Mouse (Mus musculus): ENCODE results near the gene Dgkg. TPM values are rescaled to one million over a fixed set of nuclear protein-coding genes. Genes with fewer than 3 reads are reported as not detected.

The Dgkg gene
- polyA plus RNA-seq, 1 experiment from 2014 or later = 0.15 TPM

DNA sequence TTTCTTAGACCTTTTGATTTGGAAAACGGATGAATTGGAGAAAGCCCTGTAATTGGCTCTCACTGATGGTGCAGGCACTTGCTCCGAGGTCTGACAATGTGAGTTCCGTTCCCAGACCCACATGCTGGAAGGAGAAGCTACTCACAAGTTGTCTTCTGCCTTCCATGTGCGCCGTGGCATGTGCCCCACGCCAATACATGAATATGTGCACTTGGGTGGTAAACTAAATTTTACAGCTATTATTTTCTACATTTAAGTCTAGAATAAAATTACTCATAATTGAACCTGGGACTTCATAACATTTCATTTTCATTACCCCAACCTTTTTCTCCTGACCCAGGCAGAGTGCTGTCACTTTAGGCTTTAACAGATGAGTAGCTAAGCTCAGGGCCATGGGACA lies 14.1 kb downstream of the Dgkg start:
- no peaks in the 10 kb centered on the region for H3K9me3 ChIP-seq (replicated peaks; ENCODE audit: control insufficient read depth, low read length)
- no peaks in the 10 kb centered on the region for H3K36me3 ChIP-seq (replicated peaks; ENCODE audit: control insufficient read depth, insufficient read depth, low read depth, low read length)
- H3K4me1 ChIP-seq (ENCODE audit: control insufficient read depth, insufficient read depth, low read length) = no peaks in the 10 kb centered on the region; the same call in 1 of the 2 replicates
- no peak overlapping the region for H3K27ac ChIP-seq (replicated peaks; ENCODE audit: low read depth, low read length)
- no peak for DNase-seq (ENCODE audit: low spot score)
- no peaks in the 10 kb centered on the region for H3K27me3 ChIP-seq (ENCODE audit: control insufficient read depth, insufficient read depth, low read length)
- no peak for ATAC-seq (replicated peaks; ENCODE audit: insufficient number of reproducible peaks, low FRiP score, low TSS enrichment, low read depth)
- WGBS = 88% methylated on average over 6 of the region's 6 CpGs
- H3K4me2 ChIP-seq (ENCODE audit: low read depth, low read length) = no peak overlapping the region
- H3K9ac ChIP-seq (replicated peaks; ENCODE audit: low read length) = no peak overlapping the region
- no peak overlapping the region for H3K4me3 ChIP-seq (ENCODE audit: low read depth, low read length)

DNA sequence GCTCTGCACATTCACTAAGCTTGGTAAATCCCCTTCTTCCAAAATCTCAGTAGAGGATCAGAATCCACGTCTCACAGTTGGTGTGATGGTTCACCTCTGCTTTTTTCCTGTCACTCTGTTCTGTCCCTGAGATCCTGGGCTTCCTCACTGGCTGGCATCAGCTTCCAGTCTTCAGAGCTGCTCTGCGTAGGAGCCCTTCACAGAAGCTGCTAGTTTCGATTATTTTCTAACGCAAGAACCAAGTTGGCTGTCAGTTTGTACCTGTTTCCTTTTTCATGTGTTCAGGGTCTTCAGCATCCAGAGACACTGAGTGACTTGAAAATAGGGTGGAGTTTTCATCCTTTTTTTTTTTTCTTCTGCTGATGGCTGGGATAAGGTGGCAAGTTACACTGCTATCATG lies 15.0 kb downstream of the Dgkg start:
- no peak for ATAC-seq (replicated peaks; ENCODE audit: insufficient number of reproducible peaks, low FRiP score, low TSS enrichment, low read depth)
- no peaks in the 10 kb centered on the region for H3K27me3 ChIP-seq (ENCODE audit: control insufficient read depth, insufficient read depth, low read length)
- H3K4me1 ChIP-seq (ENCODE audit: control insufficient read depth, insufficient read depth, low read length) = no peaks in the 10 kb centered on the region; the same call in 1 of the 2 replicates
- no peak for DNase-seq (ENCODE audit: low spot score)
- H3K4me2 ChIP-seq (ENCODE audit: low read depth, low read length) = no peak overlapping the region
- no peaks in the 10 kb centered on the region for H3K36me3 ChIP-seq (replicated peaks; ENCODE audit: control insufficient read depth, insufficient read depth, low read depth, low read length)
- 76% methylated on average over 4 of the region's 4 CpGs for whole genome bisulfite sequencing
- no peak overlapping the region for H3K27ac ChIP-seq (replicated peaks; ENCODE audit: low read depth, low read length)
- no peak overlapping the region for H3K4me3 ChIP-seq (ENCODE audit: low read depth, low read length)
- H3K9me3 ChIP-seq (replicated peaks; ENCODE audit: control insufficient read depth, low read length) = no peaks in the 10 kb centered on the region
- H3K9ac ChIP-seq (replicated peaks; ENCODE audit: low read length) = no peak overlapping the region

DNA sequence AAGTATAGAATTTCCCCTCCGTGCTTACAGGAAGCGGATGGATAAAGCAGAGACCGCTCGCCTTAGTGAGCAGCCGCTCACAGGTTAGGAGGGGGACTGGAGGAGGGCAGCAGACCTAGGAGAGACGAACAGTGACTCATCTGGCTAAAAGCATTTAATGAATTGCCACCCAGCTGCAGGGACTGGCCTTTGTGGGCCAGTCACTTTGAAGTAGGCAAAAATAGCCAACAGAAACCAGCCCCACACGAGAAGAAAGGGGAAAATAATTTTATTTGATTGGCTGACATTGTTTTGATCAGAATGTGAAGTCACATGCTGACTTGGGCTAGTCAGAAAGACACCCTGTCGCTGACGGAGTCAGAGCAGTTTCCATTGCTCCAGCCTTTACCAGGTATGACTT lies 15.4 kb downstream of the Dgkg start:
- Histone ChIP-seq H3K27me3 (ENCODE audit: control insufficient read depth, insufficient read depth, low read length) (no peaks in the 10 kb centered on the region), H3K4me3 (ENCODE audit: low read depth, low read length) (no peak overlapping the region), H3K4me2 (ENCODE audit: low read depth, low read length) (no peak overlapping the region), H3K9me3 (replicated peaks; ENCODE audit: control insufficient read depth, low read length) (no peaks in the 10 kb centered on the region), H3K9ac (replicated peaks; ENCODE audit: low read length) (no peak overlapping the region), H3K36me3 (replicated peaks; ENCODE audit: control insufficient read depth, insufficient read depth, low read depth, low read length) (no peaks in the 10 kb centered on the region), H3K27ac (replicated peaks; ENCODE audit: low read depth, low read length) (no peak overlapping the region), H3K4me1 (ENCODE audit: control insufficient read depth, insufficient read depth, low read length) (no peaks in the 10 kb centered on the region; the same call in 1 of the 2 replicates)
- DNase-seq (ENCODE audit: low spot score) (no peak), ATAC-seq (replicated peaks; ENCODE audit: insufficient number of reproducible peaks, low FRiP score, low TSS enrichment, low read depth) (no peak)
- WGBS = 32% methylated on average over 9 of the region's 9 CpGs

DNA sequence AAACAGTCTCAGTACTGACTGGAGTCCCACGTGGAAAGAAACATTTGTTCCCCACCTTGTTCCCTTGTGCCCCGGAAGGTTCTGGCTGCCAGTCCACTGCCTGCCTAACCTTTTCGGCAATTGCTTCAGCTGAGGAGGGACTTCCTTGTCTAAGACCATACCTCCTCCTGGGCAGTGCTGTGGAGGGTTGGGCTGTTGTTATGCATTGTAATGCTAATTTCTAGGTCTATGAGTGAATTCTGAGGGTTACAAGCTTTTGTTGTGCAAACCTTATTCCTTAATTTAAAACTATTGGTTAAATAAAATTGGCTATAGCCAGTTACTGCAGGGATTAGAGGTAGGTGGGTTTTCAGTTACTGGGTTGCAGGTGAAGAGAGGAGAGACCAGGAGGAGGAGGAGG lies 19.7 kb downstream of the Dgkg start:
- WGBS = 57% methylated on average over 3 of the region's 3 CpGs
- H3K4me2 ChIP-seq (ENCODE audit: low read depth, low read length) = no peak overlapping the region
- no peaks in the 10 kb centered on the region for H3K36me3 ChIP-seq (replicated peaks; ENCODE audit: control insufficient read depth, insufficient read depth, low read depth, low read length)
- H3K27me3 ChIP-seq (ENCODE audit: control insufficient read depth, insufficient read depth, low read length) = no peaks in the 10 kb centered on the region
- no peak overlapping the region for H3K4me3 ChIP-seq (ENCODE audit: low read depth, low read length)
- DNase-seq (ENCODE audit: low spot score) (no peak), ATAC-seq (replicated peaks; ENCODE audit: insufficient number of reproducible peaks, low FRiP score, low TSS enrichment, low read depth) (no peak)
- no peak overlapping the region for H3K9ac ChIP-seq (replicated peaks; ENCODE audit: low read length)
- H3K9me3 ChIP-seq (replicated peaks; ENCODE audit: control insufficient read depth, low read length) = no peaks in the 10 kb centered on the region
- H3K27ac ChIP-seq (replicated peaks; ENCODE audit: low read depth, low read length) = no peak overlapping the region
- no peaks in the 10 kb centered on the region; the same call in 1 of the 2 replicates for H3K4me1 ChIP-seq (ENCODE audit: control insufficient read depth, insufficient read depth, low read length)

DNA sequence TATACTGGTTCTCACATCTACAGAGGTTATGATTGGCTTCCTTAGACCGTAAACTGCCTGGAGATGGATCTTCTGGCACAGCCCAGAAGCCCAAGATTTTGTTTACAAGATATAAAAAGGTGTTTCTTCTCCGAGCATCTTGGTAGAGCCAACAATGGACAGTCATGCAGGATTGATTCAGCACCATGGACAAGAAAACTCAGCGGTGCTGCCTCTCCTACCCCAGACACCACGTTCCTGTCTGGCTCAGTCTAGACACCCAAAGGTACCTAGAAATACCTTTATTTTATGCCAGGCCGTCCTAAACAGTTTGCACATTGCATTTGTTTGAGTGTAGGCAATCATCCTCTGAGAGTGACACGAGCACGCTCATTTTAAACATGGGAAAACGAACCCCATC lies 21.3 kb downstream of the Dgkg start:
- no peak overlapping the region for H3K9ac ChIP-seq (replicated peaks; ENCODE audit: low read length)
- ATAC-seq (replicated peaks; ENCODE audit: insufficient number of reproducible peaks, low FRiP score, low TSS enrichment, low read depth) = no peak
- 62% methylated on average over 8 of the region's 8 CpGs for WGBS
- peak; percentile 62 for DNase-seq (ENCODE audit: low spot score)
- no peaks in the 10 kb centered on the region for H3K4me1 ChIP-seq (ENCODE audit: control insufficient read depth, insufficient read depth, low read length)
- no peaks in the 10 kb centered on the region for H3K27me3 ChIP-seq (ENCODE audit: control insufficient read depth, insufficient read depth, low read length)
- H3K4me3 ChIP-seq (ENCODE audit: low read depth, low read length) = no peak overlapping the region
- H3K27ac ChIP-seq (replicated peaks; ENCODE audit: low read depth, low read length) = no peak overlapping the region
- no peaks in the 10 kb centered on the region for H3K9me3 ChIP-seq (replicated peaks; ENCODE audit: control insufficient read depth, low read length)
- no peaks in the 10 kb centered on the region for H3K36me3 ChIP-seq (replicated peaks; ENCODE audit: control insufficient read depth, insufficient read depth, low read depth, low read length)
- H3K4me2 ChIP-seq (ENCODE audit: low read depth, low read length) = no peak overlapping the region

DNA sequence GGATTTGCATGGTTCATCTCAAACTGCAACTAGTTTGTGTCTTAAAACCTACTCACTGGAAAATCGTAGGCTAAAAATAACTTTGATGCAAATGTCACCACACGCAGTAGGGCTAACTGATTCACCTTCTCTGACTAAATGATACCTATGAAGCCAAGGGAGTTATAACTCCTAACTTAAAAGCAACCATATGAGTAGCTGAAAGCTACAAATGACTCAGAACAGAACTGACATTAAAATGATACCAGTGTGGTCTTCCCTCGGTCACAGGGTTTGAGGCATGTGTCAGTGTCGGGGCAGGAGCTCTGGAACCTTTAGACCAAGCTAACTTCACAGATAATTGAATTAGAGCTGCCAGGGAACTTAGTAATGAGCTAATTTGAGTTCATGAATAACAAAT lies 24.0 kb downstream of the Dgkg start:
- H3K27ac ChIP-seq (replicated peaks; ENCODE audit: low read depth, low read length) = no peak overlapping the region
- no peak overlapping the region for H3K9ac ChIP-seq (replicated peaks; ENCODE audit: low read length)
- no peak overlapping the region for H3K4me2 ChIP-seq (ENCODE audit: low read depth, low read length)
- WGBS = 88% methylated on average over 4 of the region's 4 CpGs
- no peaks in the 10 kb centered on the region for H3K27me3 ChIP-seq (ENCODE audit: control insufficient read depth, insufficient read depth, low read length)
- no peak overlapping the region for H3K4me3 ChIP-seq (ENCODE audit: low read depth, low read length)
- ATAC-seq (replicated peaks; ENCODE audit: insufficient number of reproducible peaks, low FRiP score, low TSS enrichment, low read depth) (no peak), DNase-seq (ENCODE audit: low spot score) (no peak)
- no peaks in the 10 kb centered on the region for H3K36me3 ChIP-seq (replicated peaks; ENCODE audit: control insufficient read depth, insufficient read depth, low read depth, low read length)
- no peaks in the 10 kb centered on the region for H3K9me3 ChIP-seq (replicated peaks; ENCODE audit: control insufficient read depth, low read length)
- no peaks in the 10 kb centered on the region for H3K4me1 ChIP-seq (ENCODE audit: control insufficient read depth, insufficient read depth, low read length)

DNA sequence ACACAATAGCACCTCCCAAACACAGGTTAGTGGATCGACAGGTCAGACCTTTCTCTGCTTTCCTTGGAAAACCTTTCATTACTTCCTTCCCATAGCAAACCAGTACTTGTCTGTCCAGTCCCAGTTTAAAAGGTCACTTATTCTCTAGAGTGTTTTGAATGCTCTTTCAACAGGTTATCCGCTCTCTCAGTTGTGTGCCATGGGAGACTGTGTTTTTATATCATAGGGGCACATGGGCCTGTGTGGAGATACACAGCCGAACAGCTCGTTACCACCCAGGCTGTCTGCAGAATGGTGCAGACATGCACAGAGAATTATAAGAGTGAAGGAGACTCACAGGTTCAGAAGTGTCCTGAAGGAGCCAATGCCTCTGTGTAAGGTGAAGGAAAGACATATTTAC lies 26.7 kb downstream of the Dgkg start:
- no peaks in the 10 kb centered on the region for H3K27me3 ChIP-seq (ENCODE audit: control insufficient read depth, insufficient read depth, low read length)

DNA sequence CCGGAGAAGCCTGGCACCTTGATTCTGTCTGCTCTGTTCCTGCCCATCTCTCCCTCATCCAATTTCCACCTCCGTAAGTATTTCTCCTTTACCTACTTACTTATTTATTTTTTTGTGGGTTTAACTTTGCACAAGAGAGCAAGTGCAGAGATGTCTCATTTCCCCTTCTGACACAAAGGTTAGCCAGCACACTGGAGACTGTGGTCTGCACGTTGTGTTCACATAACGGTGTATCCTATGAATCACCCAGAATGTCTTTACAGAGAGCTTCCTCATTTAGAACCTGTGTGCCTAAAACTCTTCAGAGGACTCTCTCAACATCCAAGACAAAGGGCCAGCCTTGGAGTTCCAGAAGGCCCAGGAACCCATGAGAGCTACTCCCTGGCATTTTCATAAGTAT lies 27.1 kb downstream of the Dgkg start:
- no peaks in the 10 kb centered on the region for H3K27me3 ChIP-seq (ENCODE audit: control insufficient read depth, insufficient read depth, low read length)
- no peak for ATAC-seq (replicated peaks; ENCODE audit: insufficient number of reproducible peaks, low FRiP score, low TSS enrichment, low read depth)
- WGBS = 83% methylated on average over 4 of the region's 4 CpGs
- no peak overlapping the region for H3K4me2 ChIP-seq (ENCODE audit: low read depth, low read length)
- no peak for DNase-seq (ENCODE audit: low spot score)
- no peaks in the 10 kb centered on the region for H3K4me1 ChIP-seq (ENCODE audit: control insufficient read depth, insufficient read depth, low read length)
- no peak overlapping the region for H3K27ac ChIP-seq (replicated peaks; ENCODE audit: low read depth, low read length)
- H3K4me3 ChIP-seq (ENCODE audit: low read depth, low read length) = no peak overlapping the region
- no peaks in the 10 kb centered on the region for H3K36me3 ChIP-seq (replicated peaks; ENCODE audit: control insufficient read depth, insufficient read depth, low read depth, low read length)
- no peaks in the 10 kb centered on the region for H3K9me3 ChIP-seq (replicated peaks; ENCODE audit: control insufficient read depth, low read length)
- H3K9ac ChIP-seq (replicated peaks; ENCODE audit: low read length) = no peak overlapping the region

More for the DNA sequence above, 26.7 kb downstream of the Dgkg start:
- no peak for DNase-seq (ENCODE audit: low spot score)
- no peaks in the 10 kb centered on the region for H3K9me3 ChIP-seq (replicated peaks; ENCODE audit: control insufficient read depth, low read length)
- no peaks in the 10 kb centered on the region for H3K36me3 ChIP-seq (replicated peaks; ENCODE audit: control insufficient read depth, insufficient read depth, low read depth, low read length)
- no peaks in the 10 kb centered on the region for H3K4me1 ChIP-seq (ENCODE audit: control insufficient read depth, insufficient read depth, low read length)
- WGBS = 83% methylated on average over 4 of the region's 4 CpGs
- H3K9ac ChIP-seq (replicated peaks; ENCODE audit: low read length) = no peak overlapping the region
- H3K27ac ChIP-seq (replicated peaks; ENCODE audit: low read depth, low read length) = no peak overlapping the region
- no peak for ATAC-seq (replicated peaks; ENCODE audit: insufficient number of reproducible peaks, low FRiP score, low TSS enrichment, low read depth)
- no peak overlapping the region for H3K4me2 ChIP-seq (ENCODE audit: low read depth, low read length)
- no peak overlapping the region for H3K4me3 ChIP-seq (ENCODE audit: low read depth, low read length)
